Mouse (Mus musculus) ES-Bruce4 (cell line): ENCODE data around the gene Traf4.

Experiments used
- CTCF ChIP-seq: IDR thresholded peaks from one replicate; pipeline ENCODE4 v1.8.1; 2011; ENCODE audit warnings: low read depth, low read length
- POLR2A ChIP-seq: IDR thresholded peaks from one replicate; pipeline ENCODE4 v1.8.1; 2011; ENCODE audit warnings: low read length; ENCODE audit not compliant: insufficient read depth

- TF ChIP-seq CTCF, result no peak
- no peak for TF ChIP-seq POLR2A
These were observed 18.5 kb downstream of the Traf4 start for GRCm38 (mm10) chr11:78146707-78147543.
